Mouse (Mus musculus) bone marrow, adult 2 months (tissue): ENCODE results near the gene Rhbdd2.

ENCODE experiments used
- CTCF ChIP-seq: fragments of 200-500 bp; IDR thresholded peaks from 2 replicates; pipeline ENCODE4 v1.5.1; 2011; ENCODE audit warnings: low read length, control low read depth; ENCODE audit not compliant: control insufficient read depth, insufficient read depth
- POLR2A ChIP-seq: fragments of 200-500 bp; IDR thresholded peaks from 2 replicates; pipeline ENCODE4 v1.6.1; 2011; ENCODE audit warnings: low read depth, mild to moderate bottlenecking, control low read depth, low read length, borderline replicate concordance; ENCODE audit not compliant: control insufficient read depth

- no peak for TF ChIP-seq CTCF
- no peak for TF ChIP-seq POLR2A
Observed at GRCm38 (mm10) chr5:135674821-135675220, 42.4 kb downstream of the Rhbdd2 start.
